ENCODE assay signal across 8 mouse cellular contexts in genomic region chr19:32757831-32758792, GRCm38 (mm10). TPM values are rescaled to one million over a fixed set of nuclear protein-coding genes. Genes with fewer than 3 reads are reported as not detected.
DNase-seq lines count a peak whose midpoint lies in the region; ATAC-seq and TF ChIP-seq lines count a peak whose summit lies in the region.

No protein-coding gene starts in this region.

- peak overlapping the region; percentile 94 for H3K9ac ChIP-seq in embryonic facial prominence, embryonic 11.5 days (replicated peaks; ENCODE audit: low read length)
- peak overlapping the region; percentile 100 for H3K9ac ChIP-seq in heart, embryonic 12.5 days
- H3K9ac ChIP-seq in liver, embryonic 15.5 days, result peak overlapping the region; percentile 97
- peak overlapping the region; percentile 78 for H3K9ac ChIP-seq in neural tube, embryonic 14.5 days (replicated peaks; ENCODE audit: low read depth, low read length)

- peak; percentile 44 for DNase-seq in ovary, postnatal 10 days (ENCODE audit: low spot score)
- DNase-seq in ovary, adult 18-20 months (ENCODE audit: low spot score), result no peak
- peak; percentile 46 for DNase-seq in embryonic facial prominence, embryonic 11.5 days (ENCODE audit: low spot score)
- peak; percentile 74 for DNase-seq in kidney, postnatal 10 days
- DNase-seq in thymus, adult 2 months, result peak; percentile 54

- no peaks in the 10 kb centered on the region for H3K9me3 ChIP-seq in embryonic facial prominence, embryonic 11.5 days (replicated peaks; ENCODE audit: control insufficient read depth, low read length)
- no peaks in the 10 kb centered on the region for H3K9me3 ChIP-seq in heart, embryonic 12.5 days (replicated peaks)
- H3K9me3 ChIP-seq in liver, embryonic 15.5 days (replicated peaks), result no peaks in the 10 kb centered on the region
- H3K9me3 ChIP-seq in neural tube, embryonic 14.5 days (ENCODE audit: control insufficient read depth, low read length), result no peaks in the 10 kb centered on the region

- H3K4me1 ChIP-seq in embryonic facial prominence, embryonic 11.5 days (ENCODE audit: control insufficient read depth, insufficient read depth, low read length), result no peaks in the 10 kb centered on the region
- H3K4me1 ChIP-seq in heart, embryonic 12.5 days (replicated peaks), result peaks cover 22% of the 10 kb centered on the region
- peaks cover 50% of the 10 kb centered on the region for H3K4me1 ChIP-seq in liver, embryonic 15.5 days (replicated peaks)
- H3K4me1 ChIP-seq in neural tube, embryonic 14.5 days (ENCODE audit: control insufficient read depth, insufficient read depth, low read length), result peaks cover 28% of the 10 kb centered on the region
- peaks cover 13% of the 10 kb centered on the region for H3K4me1 ChIP-seq in thymus, adult 2 months (replicated peaks; ENCODE audit: control insufficient read depth, insufficient read depth, low read length)

- under 1% methylated on average over 53 of the region's 69 CpGs for WGBS in embryonic facial prominence, embryonic 11.5 days
- WGBS in heart, embryonic 12.5 days, result under 1% methylated on average over 52 of the region's 69 CpGs
- WGBS in liver, embryonic 15.5 days (ENCODE audit: insufficient replicate concordance), result under 1% methylated on average over 69 of the region's 69 CpGs
- under 1% methylated on average over 29 of the region's 69 CpGs for WGBS in neural tube, embryonic 14.5 days
- under 1% methylated on average over 69 of the region's 69 CpGs for WGBS in thymus, adult 2 months

- TF ChIP-seq CTCF in thymus, adult 2 months (IDR thresholded peaks at IDR 0.05; ENCODE audit: borderline replicate concordance, control insufficient read depth, extremely low read depth, insufficient read depth, low read length, poor library complexity), result no peak

- H3K36me3 ChIP-seq in embryonic facial prominence, embryonic 11.5 days (replicated peaks; ENCODE audit: control insufficient read depth, insufficient read depth, low read depth, low read length), result no peaks in the 10 kb centered on the region
- H3K36me3 ChIP-seq in heart, embryonic 12.5 days, result no peaks in the 10 kb centered on the region
- H3K36me3 ChIP-seq in liver, embryonic 15.5 days (replicated peaks), result 0 out of 2 replicates have a peak, but pooled peaks cover 3% of the 10 kb centered on the region
- no peaks in the 10 kb centered on the region for H3K36me3 ChIP-seq in neural tube, embryonic 14.5 days (ENCODE audit: control insufficient read depth, insufficient read depth, low read length)
- H3K36me3 ChIP-seq in thymus, adult 2 months (ENCODE audit: control insufficient read depth, insufficient read depth, low read length), result peaks cover 3% of the 10 kb centered on the region; the same call in 1 of the 2 replicates

- peak overlapping the region; percentile 97 for H3K27ac ChIP-seq in embryonic facial prominence, embryonic 11.5 days (replicated peaks; ENCODE audit: low read depth, low read length)
- H3K27ac ChIP-seq in heart, embryonic 12.5 days (ENCODE audit: poor library complexity, severe bottlenecking), result peak overlapping the region; percentile 100
- peak overlapping the region; percentile 94 for H3K27ac ChIP-seq in liver, embryonic 15.5 days (replicated peaks)
- peak overlapping the region; percentile 98 for H3K27ac ChIP-seq in neural tube, embryonic 14.5 days (ENCODE audit: low read depth, low read length)
- H3K27ac ChIP-seq in thymus, adult 2 months (ENCODE audit: control insufficient read depth, insufficient read depth, low read length), result peak overlapping the region; percentile 57

- peak overlapping the region; percentile 78 for H3K4me2 ChIP-seq in embryonic facial prominence, embryonic 11.5 days (ENCODE audit: low read depth, low read length)
- peak overlapping the region; percentile 93 for H3K4me2 ChIP-seq in heart, embryonic 12.5 days
- peak overlapping the region; percentile 100 for H3K4me2 ChIP-seq in liver, embryonic 15.5 days
- H3K4me2 ChIP-seq in neural tube, embryonic 14.5 days (ENCODE audit: low read depth, low read length), result peak overlapping the region; percentile 89

- peak overlapping the region; percentile 95 for H3K4me3 ChIP-seq in embryonic facial prominence, embryonic 11.5 days (ENCODE audit: low read depth, low read length)
- peak overlapping the region; percentile 99 for H3K4me3 ChIP-seq in heart, embryonic 12.5 days
- peak overlapping the region; percentile 98 for H3K4me3 ChIP-seq in liver, embryonic 15.5 days (replicated peaks)
- H3K4me3 ChIP-seq in neural tube, embryonic 14.5 days (ENCODE audit: low read depth, low read length), result peak overlapping the region; percentile 93
- peak overlapping the region; percentile 97 for H3K4me3 ChIP-seq in thymus, adult 2 months (ENCODE audit: control insufficient read depth, insufficient read depth, low read length)

- H3K27me3 ChIP-seq in embryonic facial prominence, embryonic 11.5 days (ENCODE audit: control insufficient read depth, insufficient read depth, low read length), result 0 out of 2 replicates have a peak, but pooled peaks cover 4% of the 10 kb centered on the region
- H3K27me3 ChIP-seq in heart, embryonic 12.5 days (replicated peaks), result no peaks in the 10 kb centered on the region; the same call in 1 of the 2 replicates
- H3K27me3 ChIP-seq in liver, embryonic 15.5 days, result peaks cover 10% of the 10 kb centered on the region
- H3K27me3 ChIP-seq in neural tube, embryonic 14.5 days (ENCODE audit: control insufficient read depth, insufficient read depth, low read length), result no peaks in the 10 kb centered on the region
- no peaks in the 10 kb centered on the region for H3K27me3 ChIP-seq in thymus, adult 2 months (ENCODE audit: control insufficient read depth, insufficient read depth, low read length)

- TF ChIP-seq POLR2A in thymus, adult 2 months (IDR thresholded peaks at IDR 0.05; ENCODE audit: control insufficient read depth, extremely low read depth, insufficient read depth, low read length, poor library complexity), result no peak

- ATAC-seq in embryonic facial prominence, embryonic 11.5 days (replicated peaks; ENCODE audit: insufficient number of reproducible peaks, low FRiP score, low TSS enrichment, low read depth), result peak; percentile 14; the same call in 1 of the 2 replicates
- ATAC-seq in heart, embryonic 12.5 days (ENCODE audit: insufficient number of reproducible peaks, low FRiP score), result no peak
- no peak for ATAC-seq in liver, embryonic 15.5 days (ENCODE audit: insufficient read depth)
- peak; percentile 7 for ATAC-seq in neural tube, embryonic 14.5 days (ENCODE audit: low read depth)

RNA-seq across cellular contexts. Expression of gene Pten, which starts 0.8 kb away (rescaled TPM):
- 7.4 and 8.4 TPM in 2 replicates for polyA plus RNA-seq in embryonic facial prominence, embryonic 11.5 days (2014; fragmentation: Nextera tagmentation; extraction: Ambion mirVana)
- polyA plus RNA-seq in heart, embryonic 12.5 days (2016; fragmentation: Nextera tagmentation; extraction: Ambion mirVana), result 6.1 and 7.7 TPM in 2 replicates
- polyA plus RNA-seq in liver, embryonic 15.5 days (2015; fragmentation: Nextera tagmentation; extraction: Ambion mirVana), result 2.4 and 2.6 TPM in 2 replicates
- 19.9 and 28.3 TPM in 2 replicates for polyA plus RNA-seq in neural tube, embryonic 14.5 days (2014; fragmentation: Nextera tagmentation; extraction: Ambion mirVana)
- polyA plus RNA-seq in thymus, adult 2 months (2012; rRNA removed), result 37.0 and 55.1 TPM in 2 replicates

RNA-seq across cellular contexts. Expression of gene Atad1, which starts 18.5 kb away (rescaled TPM):
- 85.9 and 98.4 TPM in 2 replicates for polyA plus RNA-seq in embryonic facial prominence, embryonic 11.5 days (2014; fragmentation: Nextera tagmentation; extraction: Ambion mirVana)
- 63.1 and 65.3 TPM in 2 replicates for polyA plus RNA-seq in heart, embryonic 12.5 days (2016; fragmentation: Nextera tagmentation; extraction: Ambion mirVana)
- 20.6 and 21.3 TPM in 2 replicates for polyA plus RNA-seq in liver, embryonic 15.5 days (2015; fragmentation: Nextera tagmentation; extraction: Ambion mirVana)
- polyA plus RNA-seq in neural tube, embryonic 14.5 days (2014; fragmentation: Nextera tagmentation; extraction: Ambion mirVana), result 132 and 140 TPM in 2 replicates
- 13.6 and 17.7 TPM in 2 replicates for polyA plus RNA-seq in thymus, adult 2 months (2012; rRNA removed)

Comparison
In these comparisons a context has a peak if more than half of its experiments do, and no peak if none do; other contexts are left out.
1. ATAC-seq: peak in embryonic facial prominence, embryonic 11.5 days (single experiment) and neural tube, embryonic 14.5 days (single experiment); none in heart, embryonic 12.5 days (single experiment) and liver, embryonic 15.5 days (single experiment).
2. Peak in every context shown above with its lines, with median percentiles within 50 percentile points of each other: H3K27ac ChIP-seq, H3K4me2 ChIP-seq, H3K4me3 ChIP-seq and H3K9ac ChIP-seq.